Mouse (Mus musculus) forebrain, embryonic 13.5 days (tissue): ENCODE measurements around the gene Mgat5. TPM values are rescaled to one million over a fixed set of nuclear protein-coding genes. Genes with fewer than 3 reads are reported as not detected.

Experiments
- ATAC-seq: fragments of 200-750 bp; cut with Nextera tagmentation; 2 replicates; pipeline ENCODE4 v1.8.0; 2017
- H3K27ac ChIP-seq: fragments of 300-500 bp; sonication (generic); 2 replicates; pipeline ENCODE4 v1.5.1; 2015; ENCODE audit warnings: inconsistent platforms, mild to moderate bottlenecking, moderate library complexity
- H3K27me3 ChIP-seq: fragments of 300-500 bp; sonication (generic); 2 replicates; pipeline ENCODE4 v1.6.1; 2015; ENCODE audit warnings: mild to moderate bottlenecking, inconsistent platforms
- H3K36me3 ChIP-seq: fragments of 300-500 bp; sonication (generic); 2 replicates; pipeline ENCODE4 v1.6.1; 2015; ENCODE audit warnings: mild to moderate bottlenecking, inconsistent platforms; ENCODE audit not compliant: poor library complexity, severe bottlenecking
- H3K4me1 ChIP-seq: fragments of 300-500 bp; sonication (generic); 2 replicates; pipeline ENCODE4 v1.6.1; 2015; ENCODE audit warnings: inconsistent platforms
- H3K4me2 ChIP-seq: fragments of 300-500 bp; sonication (generic); 2 replicates; pipeline ENCODE4 v1.6.1; 2015; ENCODE audit warnings: inconsistent platforms, mild to moderate bottlenecking, moderate library complexity
- H3K4me3 ChIP-seq: fragments of 300-500 bp; sonication (generic); 2 replicates; pipeline ENCODE4 v1.5.1; 2015; ENCODE audit warnings: mild to moderate bottlenecking, inconsistent platforms
- H3K9ac ChIP-seq: fragments of 300-500 bp; sonication (generic); 2 replicates; pipeline ENCODE4 v1.6.1; 2015; ENCODE audit warnings: mild to moderate bottlenecking, inconsistent platforms
- H3K9me3 ChIP-seq: fragments of 300-500 bp; sonication (generic); replicated peaks from 2 replicates; pipeline ENCODE4 v1.6.1; 2016; ENCODE audit warnings: inconsistent platforms
- WGBS: fragments of 180-500 bp; shearing (Covaris S2); methylation state at CpG from one replicate; pipeline ENCODE4 v1.1.7; 2015; 5-methylcytosine and 5-hydroxymethylcytosine counted together
- polyA plus RNA-seq: library from polyadenylated mRNA; unstranded; fragments of >200 nt; fragmentation: Nextera tagmentation; extraction: Ambion mirVana; gene quantifications from 2 replicates; pipeline ENCODE4 v1.2.1, GENCODE M21; 2015

Mgat5 gene
- polyA plus RNA-seq, 1 experiment from 2014 or later: 8.9 TPM

DNA sequence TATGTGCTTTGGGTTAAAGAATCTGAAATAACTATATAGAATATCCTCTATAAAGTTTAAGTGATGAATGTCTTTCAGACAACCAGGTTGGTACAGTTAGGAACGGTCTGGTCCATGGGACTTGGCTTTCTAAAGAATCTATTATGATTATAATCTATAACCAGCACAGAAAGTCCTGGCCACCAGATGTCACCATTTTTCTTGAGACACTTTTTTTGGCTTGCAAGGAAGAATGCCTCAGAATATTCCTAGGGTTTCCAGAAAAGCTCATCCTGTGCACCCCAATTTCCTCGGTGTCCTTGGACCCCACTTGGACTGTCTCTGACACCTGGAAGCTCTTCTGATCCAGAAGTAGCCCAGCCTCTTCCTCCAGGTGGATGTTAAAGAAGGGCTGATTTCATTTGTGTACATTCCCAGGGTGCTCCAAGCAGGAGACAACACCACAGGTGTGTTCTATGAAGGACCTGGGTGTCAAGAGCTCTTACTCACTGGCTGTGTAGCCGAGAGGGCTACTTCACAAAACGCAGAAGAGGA, 1.5 kb upstream of the Mgat5 start:
- H3K4me2 ChIP-seq: no peak overlapping the region

DNA sequence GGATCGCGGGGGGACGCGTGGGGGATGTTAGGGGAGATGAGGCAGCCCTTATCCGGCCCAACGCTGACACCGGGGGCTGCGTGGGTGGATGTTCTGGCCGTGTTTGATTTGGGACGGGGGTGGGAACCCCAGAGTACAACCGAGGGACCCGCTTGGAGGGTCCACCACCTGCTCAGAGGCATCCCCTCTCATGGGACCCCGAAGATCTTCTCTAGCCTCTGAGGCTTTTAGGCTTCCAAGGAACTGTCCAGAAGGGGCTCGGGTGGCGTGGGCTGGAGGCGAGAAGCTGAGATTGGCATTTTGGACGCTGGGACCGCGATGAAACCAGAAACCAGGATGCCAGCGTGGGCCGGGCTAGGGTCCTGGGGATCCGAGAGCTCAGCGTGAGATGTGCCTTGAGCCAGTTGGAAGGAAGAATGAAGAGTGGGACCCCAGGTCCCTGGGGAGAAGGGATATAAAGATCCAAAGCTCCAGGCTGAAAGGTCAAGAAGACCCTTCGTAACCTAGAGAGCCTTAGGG, 745 bp downstream of the Mgat5 start:
- peak; percentile 3; the same call in 1 of the 2 replicates for ATAC-seq

More for the DNA sequence above, 1.5 kb upstream of the Mgat5 start:
- Histone ChIP-seq H3K36me3 (no peaks in the 10 kb centered on the region), H3K27ac (no peak overlapping the region), H3K27me3 (no peaks in the 10 kb centered on the region), H3K4me3 (no peak overlapping the region), H3K4me1 (peaks cover 19% of the 10 kb centered on the region), H3K9ac (no peak overlapping the region), H3K9me3 (no peaks in the 10 kb centered on the region)
- WGBS: 77% methylated on average over 4 of the region's 4 CpGs
- no peak for ATAC-seq

DNA sequence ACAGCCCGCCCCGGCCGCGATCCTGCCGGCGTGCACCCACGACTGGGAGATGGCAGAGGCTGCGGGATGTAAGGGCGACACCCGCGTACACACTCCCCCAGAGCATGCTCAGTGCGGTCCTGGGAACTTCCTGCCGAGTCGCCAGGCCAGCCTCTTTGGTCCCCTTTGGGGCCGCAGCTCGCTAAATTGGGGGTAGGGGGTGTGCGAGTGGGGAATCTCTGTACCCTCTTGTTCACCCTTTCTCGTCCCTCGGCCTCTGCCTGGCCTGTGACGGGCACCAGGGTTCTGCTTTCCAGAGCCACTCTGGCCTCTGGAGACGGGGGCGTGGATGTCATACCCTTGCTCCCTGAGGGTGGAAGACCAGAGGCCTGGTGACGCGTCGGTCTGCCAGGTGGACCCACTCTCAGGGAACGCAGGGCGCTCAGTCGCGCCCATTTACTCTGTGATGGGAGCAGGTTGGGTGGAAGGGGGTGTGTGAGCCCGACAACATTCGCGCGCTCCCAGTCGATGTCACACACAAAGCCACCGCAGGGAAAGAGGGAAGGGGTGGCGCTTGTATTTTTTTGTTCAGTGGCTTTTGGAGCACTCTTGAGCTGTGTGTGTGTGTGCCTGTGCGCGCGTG, 1.3 kb downstream of the Mgat5 start:
- Histone ChIP-seq H3K27me3 (no peaks in the 10 kb centered on the region), H3K4me2 (peak overlapping the region; percentile 92), H3K9me3 (no peaks in the 10 kb centered on the region), H3K27ac (peak overlapping the region; percentile 93), H3K36me3 (no peaks in the 10 kb centered on the region), H3K4me3 (peak overlapping the region; percentile 77), H3K4me1 (peaks cover 27% of the 10 kb centered on the region), H3K9ac (peak overlapping the region; percentile 92)
- under 1% methylated on average over 39 of the region's 39 CpGs for WGBS
- peak; percentile 62 for ATAC-seq

More for the DNA sequence above, 745 bp downstream of the Mgat5 start:
- Histone ChIP-seq H3K4me1 (peaks cover 27% of the 10 kb centered on the region), H3K4me2 (peak overlapping the region; percentile 92), H3K9me3 (no peaks in the 10 kb centered on the region), H3K27me3 (no peaks in the 10 kb centered on the region), H3K4me3 (peak overlapping the region; percentile 77), H3K36me3 (no peaks in the 10 kb centered on the region), H3K9ac (peak overlapping the region; percentile 92), H3K27ac (peak overlapping the region; percentile 93)
- under 1% methylated on average over 24 of the region's 24 CpGs for WGBS

DNA sequence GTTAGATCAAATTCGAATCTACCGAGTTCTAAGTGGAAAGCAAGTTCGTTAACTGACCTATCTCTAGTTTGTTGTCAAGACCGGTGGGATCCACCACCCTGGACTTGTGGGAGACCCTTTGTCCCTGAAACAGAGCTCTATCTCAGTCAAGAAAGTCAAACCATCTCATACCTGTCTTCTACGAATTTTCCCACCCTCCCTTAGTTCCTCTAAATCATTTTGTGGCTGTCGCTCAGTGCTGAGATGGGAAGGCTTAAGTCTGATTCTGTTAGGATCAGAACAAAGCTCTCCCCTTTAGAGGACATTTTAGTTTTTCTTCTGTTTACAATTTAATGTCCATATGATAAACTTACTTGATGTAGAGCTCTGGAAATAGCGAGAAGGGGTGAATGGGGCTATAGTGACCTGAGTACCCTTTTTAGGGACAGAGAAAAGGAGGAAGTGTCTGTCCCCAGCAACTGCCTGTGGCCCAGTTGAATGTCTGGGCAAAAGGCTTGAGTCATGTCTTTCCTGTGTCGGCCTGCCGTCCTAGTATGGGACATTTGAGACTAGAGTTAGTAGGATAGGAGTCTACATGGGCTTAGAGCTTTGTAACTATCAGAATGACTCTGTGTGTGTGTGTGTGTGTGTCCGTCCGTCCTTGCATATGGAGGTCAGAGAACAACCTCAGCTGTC, 2.2 kb downstream of the Mgat5 start:
- Histone ChIP-seq H3K4me1 (peaks cover 27% of the 10 kb centered on the region), H3K4me2 (peak overlapping the region; percentile 92), H3K27me3 (no peaks in the 10 kb centered on the region), H3K36me3 (no peaks in the 10 kb centered on the region), H3K9me3 (no peaks in the 10 kb centered on the region), H3K4me3 (peak overlapping the region; percentile 77), H3K27ac (peak overlapping the region; percentile 93), H3K9ac (peak overlapping the region; percentile 92)
- 57% methylated on average over 11 of the region's 11 CpGs for WGBS
- ATAC-seq: no peak

DNA sequence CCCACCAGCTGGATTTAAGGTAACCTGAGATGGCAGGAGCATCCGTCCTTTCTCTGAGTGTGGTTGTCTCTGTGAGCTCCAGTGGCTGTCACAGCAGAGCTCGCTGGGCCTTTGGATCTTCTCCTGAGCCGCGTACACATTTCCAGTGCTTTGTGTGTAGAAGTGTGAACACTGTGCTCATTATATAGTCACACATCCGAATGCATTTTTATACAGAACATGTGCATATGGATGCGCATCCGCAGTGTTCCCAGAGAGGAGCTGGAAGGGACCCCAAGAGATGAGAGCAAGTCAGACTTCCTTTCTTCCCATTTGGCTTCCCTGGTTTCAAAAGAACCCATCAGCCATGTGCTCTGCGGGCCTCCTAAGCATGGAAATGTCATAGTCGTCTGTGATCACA, 3.4 kb downstream of the Mgat5 start:
- Histone ChIP-seq H3K4me3 (no peak overlapping the region), H3K27me3 (no peaks in the 10 kb centered on the region), H3K9me3 (no peaks in the 10 kb centered on the region), H3K4me2 (peak overlapping the region; percentile 92), H3K36me3 (no peaks in the 10 kb centered on the region), H3K9ac (no peak overlapping the region), H3K4me1 (peaks cover 30% of the 10 kb centered on the region), H3K27ac (peak overlapping the region; percentile 25; the same call in 1 of the 2 replicates)
- ATAC-seq: no peak
- 73% methylated on average over 9 of the region's 9 CpGs for WGBS

DNA sequence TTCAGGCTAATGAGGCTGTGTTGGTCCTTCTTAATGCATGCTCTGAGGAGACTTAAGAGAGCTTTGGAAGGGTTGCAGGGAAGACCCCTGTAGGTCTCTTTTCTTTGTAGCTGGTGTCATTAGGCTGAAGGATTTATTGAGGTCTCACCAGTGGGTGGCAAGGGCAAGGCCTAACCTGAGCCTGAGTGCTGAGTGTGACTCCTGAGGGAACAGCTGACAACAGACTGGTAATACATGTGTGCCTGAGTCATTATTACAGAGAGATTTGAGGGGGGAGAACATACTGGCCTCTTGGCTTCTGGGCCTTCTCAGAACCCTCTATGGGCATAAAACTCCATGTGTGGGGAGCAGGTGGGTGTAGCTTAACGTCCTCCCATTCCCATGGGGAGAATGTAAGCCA, 8.0 kb downstream of the Mgat5 start:
- Histone ChIP-seq H3K4me3 (no peak overlapping the region), H3K4me1 (peaks cover 21% of the 10 kb centered on the region), H3K27me3 (no peaks in the 10 kb centered on the region), H3K9me3 (no peaks in the 10 kb centered on the region), H3K36me3 (no peaks in the 10 kb centered on the region), H3K9ac (no peak overlapping the region), H3K4me2 (no peak overlapping the region), H3K27ac (no peak overlapping the region)
- ATAC-seq: no peak
- 75% methylated on average over 1 of the region's 1 CpGs for WGBS

DNA sequence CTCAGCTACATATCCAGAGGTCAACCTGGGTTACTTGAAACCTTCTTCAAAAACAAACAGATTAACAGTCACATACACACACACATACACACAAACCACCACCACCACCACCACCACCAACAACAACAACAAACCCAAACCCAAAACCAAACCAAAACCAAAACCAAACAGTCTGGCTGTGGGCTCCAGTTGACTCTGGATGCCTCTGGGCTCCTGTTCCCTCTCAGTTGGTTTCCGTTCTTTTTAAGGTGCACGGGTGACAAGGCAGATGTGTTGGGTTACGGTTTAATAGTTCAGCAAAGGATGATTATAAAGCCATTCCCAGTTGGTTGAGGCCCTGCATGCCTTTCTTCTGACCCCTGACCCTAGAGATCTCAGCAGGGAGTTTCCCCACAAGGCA, 8.6 kb downstream of the Mgat5 start:
- Histone ChIP-seq H3K4me2 (no peak overlapping the region), H3K4me3 (no peak overlapping the region), H3K9me3 (no peaks in the 10 kb centered on the region), H3K4me1 (peaks cover 15% of the 10 kb centered on the region), H3K9ac (no peak overlapping the region), H3K36me3 (no peaks in the 10 kb centered on the region), H3K27ac (no peak overlapping the region), H3K27me3 (no peaks in the 10 kb centered on the region)
- WGBS: 87% methylated on average over 3 of the region's 3 CpGs
- no peak for ATAC-seq

DNA sequence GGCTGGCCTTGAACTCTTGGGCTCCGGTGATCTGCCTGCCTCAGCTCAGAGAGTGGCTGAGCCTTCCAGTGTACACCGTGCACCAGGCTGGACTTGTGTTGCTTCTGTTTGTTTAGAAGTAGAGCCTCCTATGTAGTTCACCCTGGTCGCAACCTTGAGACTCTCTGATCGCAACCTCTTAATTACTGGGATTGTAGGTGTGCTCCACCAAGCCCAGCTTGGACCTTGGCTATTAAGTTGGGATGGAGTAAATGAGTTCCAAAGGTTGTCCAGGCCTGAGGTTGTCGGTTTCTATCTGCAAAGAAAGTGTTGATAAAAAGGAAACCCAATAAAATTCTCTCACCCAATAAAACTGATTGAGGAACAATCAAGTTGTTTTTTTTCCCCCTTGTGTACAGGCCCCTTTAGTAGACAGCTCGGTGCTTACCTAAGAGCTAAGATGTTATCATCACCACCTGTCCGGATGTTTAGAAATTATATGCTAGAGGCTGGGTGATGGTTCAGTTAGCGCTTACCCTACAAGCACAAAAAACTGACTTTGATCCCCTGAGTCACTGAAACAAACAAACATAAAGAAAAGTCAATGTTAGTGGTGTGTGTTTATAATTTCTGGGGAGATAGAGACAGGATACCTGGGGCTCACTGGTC, 9.9 kb downstream of the Mgat5 start:
- 92% methylated on average over 8 of the region's 8 CpGs for WGBS
- no peak overlapping the region for H3K9ac ChIP-seq
- no peak overlapping the region for H3K27ac ChIP-seq

DNA sequence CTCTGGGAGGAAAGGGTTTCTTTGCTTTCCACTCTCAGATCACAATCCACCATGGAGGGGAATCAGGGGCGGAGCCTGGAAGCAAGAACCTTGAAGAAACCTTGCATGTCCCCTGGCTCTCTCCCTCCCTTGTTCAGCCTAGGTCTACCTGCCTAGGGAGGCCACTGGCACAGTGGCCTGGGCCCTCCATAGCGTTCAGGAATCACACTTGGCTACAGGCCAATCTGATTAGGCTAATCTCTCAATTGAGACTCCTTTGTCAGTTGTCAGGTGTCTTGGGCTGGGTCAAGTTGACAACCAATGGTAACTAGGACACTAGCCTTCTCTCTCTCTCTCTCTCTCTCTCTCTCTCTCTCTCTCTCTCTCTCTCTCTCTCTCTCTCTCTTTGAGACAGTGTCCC, 12.2 kb downstream of the Mgat5 start:
- H3K4me1 ChIP-seq: 0 out of 2 replicates have a peak, but pooled peaks cover 10% of the 10 kb centered on the region
- WGBS: 57% methylated on average over 2 of the region's 2 CpGs
- H3K27me3 ChIP-seq: no peaks in the 10 kb centered on the region
- 0 out of 2 replicates have a peak, but pooled peaks cover 3% of the 10 kb centered on the region for H3K9me3 ChIP-seq
- ATAC-seq: no peak
- H3K4me2 ChIP-seq: no peak overlapping the region
- no peak overlapping the region for H3K4me3 ChIP-seq
- H3K27ac ChIP-seq: no peak overlapping the region
- H3K9ac ChIP-seq: no peak overlapping the region
- H3K36me3 ChIP-seq: no peaks in the 10 kb centered on the region

More for the DNA sequence above, 9.9 kb downstream of the Mgat5 start:
- H3K27me3 ChIP-seq: no peaks in the 10 kb centered on the region
- H3K4me3 ChIP-seq: no peak overlapping the region
- ATAC-seq: no peak
- H3K9me3 ChIP-seq: no peaks in the 10 kb centered on the region
- H3K36me3 ChIP-seq: no peaks in the 10 kb centered on the region
- H3K4me1 ChIP-seq: 0 out of 2 replicates have a peak, but pooled peaks cover 11% of the 10 kb centered on the region
- H3K4me2 ChIP-seq: no peak overlapping the region

DNA sequence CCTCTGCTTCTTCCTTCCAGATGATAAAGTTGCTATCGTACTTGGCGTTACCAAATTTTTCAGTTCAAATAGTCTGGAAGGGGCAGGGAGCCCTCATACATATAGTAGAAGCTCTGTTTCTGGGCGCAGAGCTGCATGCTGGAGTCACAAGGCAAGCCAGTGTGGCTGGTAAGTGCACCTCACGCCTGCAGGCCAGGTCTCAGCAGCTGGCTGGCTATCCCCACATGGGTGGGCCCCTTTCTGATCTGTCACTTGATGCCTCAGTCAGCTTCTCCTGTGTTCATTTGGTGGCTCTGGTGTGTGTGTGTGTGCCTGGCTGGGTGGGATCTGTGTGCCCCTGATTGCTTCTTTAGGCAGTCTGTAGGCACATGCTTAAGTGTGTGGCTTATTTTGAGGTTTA, 12.8 kb downstream of the Mgat5 start:
- no peak for ATAC-seq

DNA sequence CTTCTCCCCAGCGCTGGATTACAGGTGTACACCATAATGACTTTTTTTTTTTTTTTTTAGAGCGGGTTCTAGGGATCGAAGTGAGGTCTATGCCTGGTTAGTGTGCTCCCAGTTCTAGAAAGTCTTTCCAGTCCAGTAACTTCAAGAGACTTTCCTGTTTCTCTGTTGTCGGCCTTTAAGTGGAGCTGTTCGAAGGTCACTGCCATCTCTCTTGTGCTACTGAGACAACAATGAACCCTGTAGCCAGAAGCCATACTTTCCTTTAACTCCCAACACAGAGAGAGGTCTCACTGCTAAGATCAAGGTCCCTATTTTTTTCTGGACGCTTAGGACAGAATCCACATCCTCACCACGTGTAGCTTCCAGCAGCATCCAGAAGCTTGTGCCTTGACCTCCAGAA, 13.4 kb downstream of the Mgat5 start:
- H3K4me1 ChIP-seq: peaks cover 11% of the 10 kb centered on the region; the same call in 1 of the 2 replicates
- H3K9me3 ChIP-seq: 0 out of 2 replicates have a peak, but pooled peaks cover 3% of the 10 kb centered on the region
- no peak for ATAC-seq
- H3K4me3 ChIP-seq: no peak overlapping the region
- H3K4me2 ChIP-seq: no peak overlapping the region
- H3K27ac ChIP-seq: no peak overlapping the region
- no peaks in the 10 kb centered on the region for H3K36me3 ChIP-seq
- no peak overlapping the region for H3K9ac ChIP-seq
- H3K27me3 ChIP-seq: no peaks in the 10 kb centered on the region
- 91% methylated on average over 7 of the region's 7 CpGs for WGBS

More for the DNA sequence above, 12.8 kb downstream of the Mgat5 start:
- no peak overlapping the region for H3K9ac ChIP-seq
- peaks cover 14% of the 10 kb centered on the region; the same call in 1 of the 2 replicates for H3K4me1 ChIP-seq
- WGBS: 83% methylated on average over 4 of the region's 4 CpGs
- H3K4me2 ChIP-seq: no peak overlapping the region
- no peak overlapping the region for H3K4me3 ChIP-seq
- no peaks in the 10 kb centered on the region for H3K27me3 ChIP-seq
- 0 out of 2 replicates have a peak, but pooled peaks cover 3% of the 10 kb centered on the region for H3K9me3 ChIP-seq
- no peaks in the 10 kb centered on the region for H3K36me3 ChIP-seq
- no peak overlapping the region for H3K27ac ChIP-seq

DNA sequence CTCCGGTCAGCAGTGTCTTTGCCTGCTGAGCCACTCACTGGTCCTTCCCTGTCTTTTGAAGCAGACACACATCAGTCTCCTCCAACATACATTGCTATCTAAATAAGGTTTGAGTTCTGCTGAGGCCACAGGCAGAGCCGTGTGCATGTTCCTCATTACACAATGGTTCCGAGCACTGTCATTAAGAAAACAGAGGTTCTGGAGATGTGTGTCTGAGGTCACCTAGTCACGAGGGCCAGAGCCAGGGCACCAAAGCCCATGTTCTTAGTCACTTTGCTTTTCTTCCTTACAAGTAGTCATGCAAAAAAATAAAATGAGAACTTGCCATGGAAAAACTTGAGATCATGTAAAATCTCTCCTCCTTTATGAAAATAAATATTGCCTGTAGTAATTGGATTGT, 14.3 kb downstream of the Mgat5 start:
- peaks cover 11% of the 10 kb centered on the region; the same call in 1 of the 2 replicates for H3K4me1 ChIP-seq
- ATAC-seq: no peak
- 0 out of 2 replicates have a peak, but pooled peaks cover 3% of the 10 kb centered on the region for H3K9me3 ChIP-seq
- H3K4me3 ChIP-seq: no peak overlapping the region
- WGBS: 91% methylated on average over 4 of the region's 4 CpGs
- no peak overlapping the region for H3K27ac ChIP-seq
- no peak overlapping the region for H3K9ac ChIP-seq
- no peaks in the 10 kb centered on the region for H3K36me3 ChIP-seq
- no peak overlapping the region for H3K4me2 ChIP-seq
- no peaks in the 10 kb centered on the region for H3K27me3 ChIP-seq
